Mouse (Mus musculus): ENCODE data around the gene Ckap4.

DNA sequence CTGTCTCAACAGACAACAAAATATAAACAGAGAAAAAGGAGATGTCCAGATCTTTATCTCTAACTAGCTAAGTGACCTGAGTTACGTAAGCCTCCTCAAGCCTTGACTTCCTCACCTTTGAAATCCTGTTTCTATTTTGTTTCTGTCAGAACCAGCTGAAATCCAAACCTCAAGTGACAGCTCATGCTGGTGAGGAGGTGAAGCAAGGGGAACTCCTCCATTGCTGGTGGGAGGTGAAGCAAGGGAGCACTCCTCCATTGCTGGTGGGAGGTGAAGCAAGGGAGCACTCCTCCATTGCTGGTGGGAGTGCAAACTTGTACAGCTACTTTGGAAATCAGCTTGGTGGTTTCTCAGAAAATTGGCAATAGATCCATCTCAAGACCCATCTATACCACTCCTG is 25.3 kb downstream of the Ckap4 start:
- TF ChIP-seq CTCF (IDR thresholded peaks at IDR 0.05; ENCODE audit: low read depth, low read length) (no peak), POLR2A (IDR thresholded peaks at IDR 0.05; ENCODE audit: borderline replicate concordance, low read depth, low read length) (no peak)
